Mouse (Mus musculus) layer of hippocampus, postnatal 10 days (tissue): ENCODE measurements around the gene Trak1. TPM values are rescaled to one million over a fixed set of nuclear protein-coding genes. Genes with fewer than 3 reads are reported as not detected.
A peak's percentile ranks its signal among the peaks of the same experiment; 100 is the strongest.

Experiments
- DNase-seq, 2 experiments: peaks; one replicate each; pipeline ENCODE4 v3.0.0; 2021; ENCODE audit warnings: low spot score in 2 of 2
- total RNA-seq, 2 experiments: library from RNA; stranded (reverse); gene quantifications; 2 replicates each; pipeline ENCODE4 v1.2.3; 2021

Trak1 gene
- total RNA-seq, 2 experiments from 2014 or later, result 207 to 210 TPM

DNA sequence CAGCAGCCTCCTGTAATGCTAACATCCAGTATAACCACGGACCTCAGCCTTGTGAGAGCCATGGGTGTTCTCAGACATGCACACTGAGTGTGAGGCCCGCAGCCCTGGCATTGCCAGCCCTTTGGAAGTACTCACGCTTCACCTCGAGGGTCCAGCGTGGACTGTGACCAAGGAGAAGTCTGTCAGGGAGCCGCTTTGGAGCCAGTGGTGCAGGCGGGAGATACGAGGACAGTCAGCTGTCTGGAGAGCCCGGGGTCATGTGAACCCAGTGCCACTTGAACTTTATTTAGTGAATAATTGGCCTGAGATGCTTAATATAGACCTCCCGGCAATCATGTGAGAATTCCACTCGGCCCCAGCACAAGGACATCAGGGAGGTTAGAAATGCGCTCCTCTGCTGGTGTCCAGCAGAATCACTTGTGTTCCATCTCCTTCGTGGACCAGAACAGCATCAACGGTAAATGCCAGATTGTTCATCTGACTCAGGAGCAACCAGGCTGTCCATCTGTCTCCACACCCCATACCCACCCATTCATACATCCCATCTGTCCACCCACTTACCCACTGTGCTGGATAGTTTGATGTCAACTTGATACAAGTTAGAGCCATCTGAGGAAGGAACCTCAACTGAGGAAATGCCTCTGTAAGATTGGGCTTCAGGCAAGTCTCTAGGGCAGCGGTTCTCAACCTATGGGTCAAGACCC lies 48.3 kb downstream of the Trak1 start:
- no peak for DNase-seq

- no peak for DNase-seq
These were observed 49.3 kb downstream of the Trak1 start for GRCm38 (mm10) chr9:121346635-121347034.

DNA sequence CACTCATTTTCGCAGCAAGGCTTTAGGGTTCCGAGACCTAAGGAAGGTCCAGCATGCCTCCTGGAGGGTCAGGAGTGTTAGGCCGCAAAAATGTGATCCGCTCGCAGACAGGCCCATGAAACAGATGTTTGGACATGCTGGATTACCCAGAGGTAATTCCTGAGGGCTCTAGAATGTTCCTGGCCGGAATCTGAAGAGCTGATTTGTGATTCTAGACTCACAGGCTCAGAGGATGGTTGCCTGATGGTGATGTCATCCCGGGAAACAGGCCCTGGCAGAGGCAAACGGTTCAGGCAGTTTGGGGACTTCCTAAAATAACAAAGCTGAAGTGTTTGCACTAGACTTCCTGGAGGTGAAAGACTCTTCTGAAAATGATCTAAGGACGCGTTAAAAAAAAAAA lies 50.7 kb downstream of the Trak1 start:
- DNase-seq, result peak; percentile 46 to 55

GRCm38 (mm10) chr9:121348476-121348875 lies 51.2 kb downstream of the Trak1 start:
- no peak for DNase-seq

DNA sequence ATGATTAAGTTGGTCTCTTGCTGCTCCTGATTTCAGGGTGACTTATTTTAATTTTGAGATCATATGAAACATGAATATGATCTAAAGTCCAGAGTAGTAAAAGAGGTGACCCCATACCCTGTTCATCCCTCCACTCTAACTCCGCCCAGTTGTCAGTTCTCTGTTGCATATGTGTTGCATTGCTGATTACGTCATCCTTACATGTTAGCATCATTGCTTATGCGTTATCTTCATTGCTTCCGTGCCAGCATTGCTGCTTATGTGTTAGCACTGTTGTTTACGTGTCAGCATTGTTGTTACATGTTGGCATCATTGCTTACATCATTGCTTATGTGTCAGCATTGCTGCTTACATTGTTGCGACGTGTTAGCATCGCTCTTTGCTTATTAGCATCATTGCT lies 51.8 kb downstream of the Trak1 start:
- no peak for DNase-seq

- DNase-seq, result no peak
These were observed 53.3 kb downstream of the Trak1 start for GRCm38 (mm10) chr9:121350601-121351000.

DNA sequence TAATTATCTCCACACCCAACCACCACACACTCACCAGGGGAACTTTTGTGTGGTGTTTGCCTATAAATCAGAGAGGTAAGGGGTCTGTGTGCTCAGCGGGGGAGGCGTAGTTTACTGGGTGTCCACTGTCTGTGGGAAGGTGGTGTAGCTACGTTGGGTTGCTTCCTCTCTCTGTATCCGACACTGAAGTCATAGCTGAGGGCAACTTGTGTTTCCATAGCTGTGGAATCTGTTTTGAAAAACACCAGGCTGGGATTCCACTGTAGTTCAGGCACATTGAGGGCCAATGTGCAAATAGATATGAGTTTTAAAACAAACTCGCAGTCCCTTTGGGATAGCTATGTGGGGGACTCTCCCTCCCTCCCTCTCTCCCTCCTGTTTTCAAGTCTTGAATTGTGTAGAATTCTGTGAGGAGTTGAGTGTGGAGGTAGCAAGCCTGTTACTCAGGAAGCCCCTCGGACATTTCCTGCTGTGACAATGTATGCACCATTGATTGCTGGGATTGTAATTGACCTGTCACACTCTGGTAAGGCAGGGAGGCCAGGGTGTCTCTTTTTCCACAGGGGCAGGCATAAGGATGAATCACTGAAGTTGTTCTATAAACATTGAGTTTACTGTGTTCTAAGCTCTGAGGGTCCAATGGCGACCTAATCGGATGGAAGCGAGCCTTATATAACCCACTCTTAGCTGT lies 54.2 kb downstream of the Trak1 start:
- DNase-seq, result no peak

- DNase-seq, result peak; percentile 48 to 54
These were observed 54.9 kb downstream of the Trak1 start for GRCm38 (mm10) chr9:121352131-121352606.

GRCm38 (mm10) chr9:121352726-121353125 lies 55.4 kb downstream of the Trak1 start:
- DNase-seq, result no peak

DNA sequence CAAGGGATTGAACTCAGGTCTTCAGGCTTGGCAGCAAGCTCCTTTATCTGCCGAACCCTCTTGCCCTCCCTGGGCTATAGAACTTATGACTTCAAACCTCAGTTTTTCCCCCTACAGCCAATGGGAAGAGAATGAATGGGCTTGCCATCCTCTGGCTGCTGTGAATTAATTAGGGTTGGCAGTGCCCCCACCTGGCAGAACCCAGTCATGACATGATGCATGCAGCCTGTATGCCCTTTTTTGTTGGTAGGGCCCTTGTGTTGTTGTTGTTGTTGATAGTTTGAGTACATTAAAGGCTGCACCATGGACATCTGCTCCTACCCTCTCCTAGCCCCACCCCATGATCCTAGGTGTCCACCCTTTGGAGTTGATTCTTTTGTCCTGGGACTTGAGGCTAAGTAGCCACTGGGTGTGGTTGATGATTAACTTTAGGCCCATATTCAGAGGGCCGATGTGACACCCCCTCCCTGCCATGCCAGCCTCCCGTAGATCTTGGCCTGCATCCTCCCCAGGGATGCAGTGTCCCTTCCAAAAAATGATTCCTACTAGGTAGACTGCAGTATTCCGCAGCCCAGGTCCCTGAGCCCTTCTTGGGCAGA lies 57.6 kb downstream of the Trak1 start:
- DNase-seq, result peak in 1 of 2 experiments; percentile 47

DNA sequence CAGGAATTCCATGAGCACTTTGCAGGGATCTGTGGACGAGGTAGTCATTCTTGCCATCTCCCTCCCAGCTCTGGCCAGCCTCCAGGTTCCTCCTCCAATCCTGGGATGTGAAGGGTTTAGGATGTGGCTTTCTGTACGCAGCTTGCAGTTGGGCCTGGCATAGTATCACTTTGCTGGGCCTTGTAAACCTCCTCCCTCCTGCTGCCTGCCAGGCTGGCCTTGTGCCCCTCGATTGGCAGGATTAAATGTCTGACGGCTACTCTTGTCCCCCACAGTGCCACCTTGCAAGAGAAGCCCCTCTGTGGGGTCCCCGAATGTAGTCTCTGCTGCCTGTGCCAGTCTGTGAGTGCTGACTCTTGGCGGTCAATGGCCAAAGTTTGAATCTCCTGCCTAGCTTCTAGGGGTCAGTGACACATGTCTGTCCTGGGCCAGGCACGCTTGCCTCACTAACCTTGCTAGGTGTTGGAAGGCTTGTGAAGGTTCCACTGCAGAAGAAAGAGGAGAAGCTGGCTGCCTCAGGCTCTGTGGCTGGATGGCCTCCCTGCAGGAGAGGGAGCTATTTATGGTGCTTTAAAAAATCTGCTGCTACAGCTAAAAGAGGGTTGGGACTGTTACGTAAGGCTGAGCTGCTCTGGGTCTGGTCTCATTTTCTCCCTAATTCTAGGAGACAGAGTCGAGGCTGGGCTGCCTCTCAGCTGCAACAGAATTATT lies 58.3 kb downstream of the Trak1 start:
- peak; percentile 54 to 61 for DNase-seq

DNA sequence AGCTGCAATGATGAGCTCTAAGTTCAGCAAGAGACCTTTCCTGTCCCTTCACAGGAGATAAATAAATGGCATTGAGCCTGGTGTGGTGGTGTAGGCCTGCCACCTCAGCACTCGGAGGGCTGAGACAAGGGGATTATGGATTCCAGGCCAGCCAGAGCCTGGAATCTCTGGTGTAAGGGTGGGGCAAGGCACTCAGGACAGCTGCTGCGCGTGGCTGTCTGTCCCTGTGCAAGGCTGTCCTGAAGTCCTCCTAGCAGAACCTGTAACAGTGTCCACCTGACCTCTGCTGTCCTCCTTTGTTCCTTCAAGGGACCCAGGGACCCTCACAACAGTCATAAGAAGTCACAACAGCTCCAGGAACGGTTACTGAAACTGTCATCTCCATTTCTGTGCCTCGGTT lies 59.8 kb downstream of the Trak1 start:
- no peak for DNase-seq

DNA sequence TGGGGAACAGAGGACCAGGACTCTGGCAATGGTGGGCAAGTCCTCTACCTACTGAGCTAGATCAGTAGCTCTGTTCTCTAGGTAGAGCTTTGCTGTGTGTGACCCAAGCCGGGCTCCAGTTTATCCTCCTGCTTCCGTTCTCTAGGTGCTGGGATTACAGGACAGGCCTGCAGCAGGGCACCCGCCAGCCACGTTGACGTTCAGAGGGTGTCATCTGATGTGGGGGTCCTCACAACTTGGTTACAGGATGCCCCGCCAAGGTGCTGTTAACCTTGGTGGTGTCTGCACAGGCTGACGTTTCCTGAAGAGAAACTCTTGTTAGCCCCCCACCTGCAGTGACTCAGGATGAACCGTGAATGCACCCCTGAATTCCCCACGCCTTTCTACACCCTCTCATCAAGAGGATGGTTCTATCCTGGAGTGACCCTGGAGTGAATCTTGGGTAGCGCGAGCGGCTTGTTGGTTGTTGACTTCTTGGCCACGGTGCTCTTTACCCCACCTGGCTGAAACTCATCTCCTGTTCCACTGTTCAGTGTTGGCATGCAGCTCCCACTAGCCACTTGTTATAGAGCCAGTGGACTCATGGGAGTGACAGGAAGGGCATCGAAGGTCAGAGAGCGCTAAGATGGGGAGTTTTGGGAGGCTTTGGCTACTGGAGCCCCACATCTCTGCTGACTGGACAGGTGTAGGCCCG lies 60.4 kb downstream of the Trak1 start:
- DNase-seq, result no peak

DNA sequence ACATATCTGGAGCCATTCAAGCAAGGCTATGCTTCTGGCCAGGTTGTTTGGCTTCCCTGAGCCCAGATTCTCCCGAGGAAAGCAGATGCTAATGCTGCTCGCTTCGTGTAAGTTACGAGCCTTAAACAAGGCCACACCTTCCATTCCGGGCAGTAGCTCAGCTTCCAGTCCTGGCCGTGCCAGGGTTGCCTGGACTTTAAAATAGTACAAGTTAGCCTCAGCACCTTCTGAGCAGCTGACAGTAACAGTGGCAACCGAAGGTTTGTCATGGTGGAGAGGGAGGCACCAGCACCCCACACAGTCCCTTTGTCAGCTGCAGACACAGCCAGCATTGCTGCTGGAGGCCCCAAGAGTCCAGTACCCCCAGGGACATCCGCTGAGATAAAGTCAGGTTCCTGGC lies 61.1 kb downstream of the Trak1 start:
- peak in 1 of 2 experiments; percentile 6 for DNase-seq

GRCm38 (mm10) chr9:121359266-121359972 lies 62.1 kb downstream of the Trak1 start:
- DNase-seq, result peak in 1 of 2 experiments; percentile 14

DNA sequence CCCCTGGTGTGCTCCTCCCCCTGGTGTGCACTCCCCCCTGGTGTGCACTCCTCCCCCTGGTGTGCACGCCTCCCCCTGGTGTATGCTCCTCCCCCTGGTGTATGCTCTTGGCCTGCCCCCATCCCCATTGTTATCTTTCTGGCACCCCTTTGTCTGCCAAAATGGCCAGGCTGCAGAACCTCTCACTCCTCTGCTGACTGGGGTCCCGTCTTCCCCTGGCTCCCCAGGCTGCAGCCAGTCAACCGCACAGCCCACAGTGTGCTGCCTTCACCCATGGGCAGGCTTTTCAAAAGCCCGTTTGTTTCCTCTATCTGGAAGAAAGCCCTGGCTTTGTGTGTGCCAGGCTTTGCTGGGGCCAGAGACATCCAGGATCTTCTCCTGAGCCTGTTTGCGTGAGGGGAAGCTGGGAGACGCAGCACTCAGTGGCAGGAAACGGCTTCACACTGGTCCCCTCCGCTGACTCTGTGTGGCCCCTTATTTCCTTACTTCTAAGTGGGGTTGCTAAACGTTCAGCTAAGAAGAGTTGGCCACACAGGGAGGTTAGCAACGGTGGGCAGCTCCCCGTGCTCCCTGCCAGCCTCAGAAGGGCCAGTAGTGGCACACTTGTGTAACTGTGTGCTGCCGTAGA lies 63.1 kb downstream of the Trak1 start:
- DNase-seq, result peak; percentile 75 to 78

DNA sequence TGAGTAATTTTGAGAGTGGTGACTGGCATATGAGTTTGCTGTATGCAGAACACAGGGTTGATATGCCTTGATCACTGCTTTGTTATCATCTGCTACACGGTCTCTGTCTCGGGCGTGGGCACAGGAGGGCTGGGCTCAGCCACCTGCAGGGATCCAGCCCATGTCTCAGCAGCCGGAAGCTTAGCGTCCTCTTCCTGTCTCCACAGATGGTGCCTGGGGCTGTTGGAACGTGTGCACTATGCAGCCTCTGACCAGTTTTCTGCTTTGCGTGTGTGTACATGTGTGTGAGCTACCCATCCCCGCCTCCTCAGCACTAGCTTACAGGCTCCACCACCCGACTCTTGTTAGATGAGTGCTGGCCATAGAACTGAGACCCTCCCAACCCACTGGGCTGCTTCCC lies 63.7 kb downstream of the Trak1 start:
- DNase-seq, result peak; percentile 21 to 36

GRCm38 (mm10) chr9:121363932-121364331 lies 66.6 kb downstream of the Trak1 start:
- DNase-seq, result peak in 1 of 2 experiments; percentile 7

DNA sequence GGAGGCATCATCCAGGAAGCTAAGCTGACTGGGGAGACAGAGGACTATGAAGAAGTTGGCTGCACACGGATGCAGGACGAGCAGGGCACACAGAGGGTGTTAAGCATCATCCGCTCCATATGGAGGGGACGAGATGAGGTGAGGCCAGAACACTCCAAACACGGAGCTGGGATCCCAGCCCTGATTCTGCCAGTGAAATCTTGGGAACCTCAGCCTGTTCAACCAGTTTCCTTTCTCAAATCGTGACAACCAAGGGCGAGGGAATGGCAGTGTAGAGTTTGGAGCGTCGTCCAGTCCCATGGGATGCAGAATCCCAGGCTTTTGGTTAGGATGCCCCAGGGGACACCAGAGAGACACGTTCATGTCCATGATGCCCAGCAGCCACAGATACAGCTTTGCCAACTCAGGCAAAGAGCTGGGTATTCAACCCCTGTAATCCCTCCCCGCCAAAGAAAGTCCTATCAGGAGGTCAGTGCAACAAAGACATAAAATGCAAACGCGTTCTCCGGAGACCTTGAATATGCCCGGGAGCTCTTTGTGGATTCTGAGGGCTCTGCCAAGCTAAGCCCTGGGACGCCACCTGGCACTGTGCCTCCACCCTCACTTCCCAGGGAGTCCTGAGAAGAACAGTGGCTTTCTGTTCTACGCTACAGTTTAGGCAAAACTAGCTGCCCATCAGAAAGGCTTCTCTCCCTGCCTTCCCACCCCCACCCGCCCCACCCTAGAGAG lies 69.0 kb downstream of the Trak1 start:
- DNase-seq, result peak; percentile 79 to 84
